Mouse (Mus musculus) activated CD4-positive, CD25-positive, alpha-beta regulatory T cell (primary cell): ENCODE measurements around the gene B3gat3. TPM values are rescaled to one million over a fixed set of nuclear protein-coding genes. Genes with fewer than 3 reads are reported as not detected.

Source experiments
- polyA plus RNA-seq, 2 experiments: library from polyadenylated mRNA; unstranded; fragments of 100-300 nt; shearing (Covaris generic); gene quantifications; one replicate each; pipeline ENCODE4 v1.2.1; 2017

B3gat3 gene
- polyA plus RNA-seq, 2 experiments from 2014 or later = 32.7 to 61.4 TPM

Other genes starting within 250 kb of the B3gat3 start
- gene Slc3a2, start 197.0 kb upstream of the B3gat3 start, polyA plus RNA-seq = 100 to 1,000 TPM; 123 to 154 TPM
- gene Wdr74, start 184.5 kb upstream of the B3gat3 start, polyA plus RNA-seq = 10 to 100 TPM; 56.2 to 78.4 TPM
- under 1 TPM; 0.53 to 0.74 TPM for gene 1700092M07Rik, start 179.7 kb upstream of the B3gat3 start, polyA plus RNA-seq
- gene Stx5a, start 179.0 kb upstream of the B3gat3 start, polyA plus RNA-seq = 100 to 1,000 TPM; 143 to 165 TPM
- gene Nxf1, start 163.3 kb upstream of the B3gat3 start, polyA plus RNA-seq = 100 to 1,000 TPM; 161 to 220 TPM
- 10 to 100 TPM; 90.9 to 99.6 TPM for gene Tmem223, start 149.4 kb upstream of the B3gat3 start, polyA plus RNA-seq
- 100 to 1,000 TPM; 176 to 213 TPM for gene Tmem179b, start 145.9 kb upstream of the B3gat3 start, polyA plus RNA-seq
- 10 to 100 TPM; 12.9 to 19.2 TPM for gene Taf6l, start 134.0 kb upstream of the B3gat3 start, polyA plus RNA-seq
- 100 to 1,000 TPM; 144 to 188 TPM for gene Polr2g, start 121.8 kb upstream of the B3gat3 start, polyA plus RNA-seq
- gene Zbtb3, start 117.8 kb upstream of the B3gat3 start, polyA plus RNA-seq = 1 to 10 TPM; 2.1 to 2.7 TPM
- gene Ttc9c, start 101.0 kb upstream of the B3gat3 start, polyA plus RNA-seq = 10 to 100 TPM; 45.5 TPM
- gene Hnrnpul2, start 100.4 kb upstream of the B3gat3 start, polyA plus RNA-seq = 10 to 100 TPM; 13.8 to 14.4 TPM
- under 1 TPM in 1 of 2 experiments, not detected in 1; 0.89 TPM for gene AC129217.1, start 90.6 kb upstream of the B3gat3 start, polyA plus RNA-seq
- 100 to 1,000 TPM; 115 to 134 TPM for gene Bscl2, start 82.9 kb upstream of the B3gat3 start, polyA plus RNA-seq
- 1 to 10 TPM in 1 of 2 experiments, under 1 TPM in 1; 0.39 to 1.0 TPM for gene Gng3, start 81.2 kb upstream of the B3gat3 start, polyA plus RNA-seq
- gene Lrrn4cl, start 69.6 kb upstream of the B3gat3 start, polyA plus RNA-seq = under 1 TPM in 1 of 2 experiments, not detected in 1; 0.10 TPM
- gene Ubxn1, start 48.9 kb upstream of the B3gat3 start, polyA plus RNA-seq = 100 to 1,000 TPM; 155 to 175 TPM
- gene Uqcc3, start 39.5 kb upstream of the B3gat3 start, polyA plus RNA-seq = 100 to 1,000 TPM in 1 of 2 experiments, 10 to 100 TPM in 1; 79.3 to 105 TPM
- gene Lbhd1, start 36.6 kb upstream of the B3gat3 start, polyA plus RNA-seq = 10 to 100 TPM; 81.7 to 89.2 TPM
- not detected for gene Gm49403, start 36.4 kb upstream of the B3gat3 start, polyA plus RNA-seq
- gene 1810009A15Rik, start 31.5 kb upstream of the B3gat3 start, polyA plus RNA-seq = 10 to 100 TPM; 53.7 to 60.3 TPM
- gene Gm49416, start 31.4 kb upstream of the B3gat3 start, polyA plus RNA-seq = not detected
- gene Ints5, start 27.4 kb upstream of the B3gat3 start, polyA plus RNA-seq = 10 to 100 TPM; 33.7 to 35.1 TPM
- 100 to 1,000 TPM in 1 of 2 experiments, 10 to 100 TPM in 1; 76.4 to 105 TPM for gene Ganab, start 22.3 kb upstream of the B3gat3 start, polyA plus RNA-seq
- 10 to 100 TPM in 1 of 2 experiments, 1 to 10 TPM in 1; 6.7 to 22.9 TPM for gene Rom1, start 9.0 kb downstream of the B3gat3 start, polyA plus RNA-seq
- 10 to 100 TPM; 65.5 to 86.4 TPM for gene Eml3, start 9.2 kb downstream of the B3gat3 start, polyA plus RNA-seq
- 100 to 1,000 TPM; 207 to 252 TPM for gene Mta2, start 21.5 kb downstream of the B3gat3 start, polyA plus RNA-seq
- gene Tut1, start 33.5 kb downstream of the B3gat3 start, polyA plus RNA-seq = 10 to 100 TPM; 28.1 to 34.9 TPM
- gene Eef1g, start 46.7 kb downstream of the B3gat3 start, polyA plus RNA-seq = 100 to 1,000 TPM; 243 to 311 TPM
- gene Ahnak, start 68.9 kb downstream of the B3gat3 start, polyA plus RNA-seq = 10 to 100 TPM; 51.5 to 98.4 TPM
- not detected for gene Scgb1a1, start 167.6 kb downstream of the B3gat3 start, polyA plus RNA-seq
- 10 to 100 TPM; 24.2 to 24.7 TPM for gene Asrgl1, start 215.3 kb downstream of the B3gat3 start, polyA plus RNA-seq